Mouse (Mus musculus): ENCODE measurements around the gene Tnfaip8l2. TPM values are rescaled to one million over a fixed set of nuclear protein-coding genes. Genes with fewer than 3 reads are reported as not detected.

Gene Tnfaip8l2
- total RNA-seq (2014; fragmentation: Nextera tagmentation) (30.5 and 40.2 TPM in 2 replicates), total RNA-seq (2017) (21.0 and 24.3 TPM in 2 replicates)

GRCm38 (mm10) chr3:95141952-95142616 is at the start of gene Tnfaip8l2:
Gene Tnfaip8l2 (minus strand): TSS chr3:95142360.
- ATAC-seq (replicated peaks; ENCODE audit: poor library complexity, severe bottlenecking) = peak; percentile 66

- no peak for ATAC-seq (replicated peaks; ENCODE audit: poor library complexity, severe bottlenecking)
Measured at GRCm38 (mm10) chr3:95186888-95187287, 44.7 kb upstream of the Tnfaip8l2 start.

DNA sequence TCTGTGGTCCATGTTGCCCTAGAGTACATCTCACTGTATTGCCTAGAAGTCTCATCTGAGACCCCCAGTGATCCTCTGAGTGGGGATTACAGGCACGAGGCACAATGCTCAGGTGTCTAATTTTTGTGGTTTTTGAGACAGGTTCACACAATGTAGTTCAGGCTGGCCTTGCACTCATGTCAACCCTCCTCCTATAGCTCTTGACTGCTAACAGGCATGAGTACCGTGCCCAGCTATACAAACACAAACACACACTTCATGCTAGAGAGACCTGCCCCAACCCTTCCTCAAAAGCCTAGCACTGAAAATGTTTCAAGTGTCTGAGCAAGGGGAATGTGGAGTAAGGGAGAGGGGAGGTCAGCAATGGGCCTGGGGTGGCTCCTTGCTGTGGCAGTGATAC is 43.9 kb upstream of the Tnfaip8l2 start:
- ATAC-seq (replicated peaks; ENCODE audit: poor library complexity, severe bottlenecking) = no peak

GRCm38 (mm10) chr3:95184796-95185577 is 42.8 kb upstream of the Tnfaip8l2 start:
- no peak for ATAC-seq (replicated peaks; ENCODE audit: poor library complexity, severe bottlenecking)

DNA sequence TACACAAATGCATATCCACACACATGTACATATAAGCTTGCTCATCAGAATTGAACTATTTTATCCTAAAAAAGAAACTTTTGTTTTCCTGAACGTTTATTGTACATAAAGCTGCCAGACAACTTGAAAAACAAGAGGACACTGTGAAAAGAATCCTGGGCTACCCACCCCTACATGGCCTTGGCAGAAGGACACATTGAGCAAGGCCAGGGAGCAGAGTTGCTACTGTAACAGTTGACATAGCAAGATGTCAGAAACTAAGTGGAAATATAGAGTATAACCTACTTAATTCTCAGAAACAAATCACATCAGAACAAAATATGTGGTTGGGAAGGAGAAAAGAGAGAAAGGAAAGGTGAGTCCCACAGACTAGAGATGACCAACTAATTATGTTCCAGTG is 39.7 kb upstream of the Tnfaip8l2 start:
- no peak for ATAC-seq (replicated peaks; ENCODE audit: poor library complexity, severe bottlenecking)

DNA sequence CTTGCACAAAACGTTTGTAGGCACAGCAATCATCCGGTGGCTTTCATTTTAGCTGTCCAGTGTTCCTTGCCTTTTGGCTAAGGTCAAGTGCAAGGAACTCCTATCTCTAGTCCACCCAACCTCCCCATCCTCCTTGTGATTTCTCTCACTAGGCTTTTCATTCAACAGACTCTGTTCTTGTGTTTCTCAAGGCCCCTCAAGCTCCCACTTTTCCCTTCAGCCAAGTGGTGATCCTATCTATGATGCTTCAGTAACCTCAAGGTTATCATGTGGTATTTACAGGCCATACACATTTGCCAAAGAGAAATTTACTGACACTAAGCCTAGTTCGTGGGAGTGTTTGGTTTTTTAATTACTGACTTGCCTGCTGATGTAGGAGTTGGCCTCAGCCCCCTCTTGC is 37.7 kb upstream of the Tnfaip8l2 start:
- no peak for ATAC-seq (replicated peaks; ENCODE audit: poor library complexity, severe bottlenecking)

- no peak for ATAC-seq (replicated peaks; ENCODE audit: poor library complexity, severe bottlenecking)
Measured at GRCm38 (mm10) chr3:95178948-95179347, 36.8 kb upstream of the Tnfaip8l2 start.

DNA sequence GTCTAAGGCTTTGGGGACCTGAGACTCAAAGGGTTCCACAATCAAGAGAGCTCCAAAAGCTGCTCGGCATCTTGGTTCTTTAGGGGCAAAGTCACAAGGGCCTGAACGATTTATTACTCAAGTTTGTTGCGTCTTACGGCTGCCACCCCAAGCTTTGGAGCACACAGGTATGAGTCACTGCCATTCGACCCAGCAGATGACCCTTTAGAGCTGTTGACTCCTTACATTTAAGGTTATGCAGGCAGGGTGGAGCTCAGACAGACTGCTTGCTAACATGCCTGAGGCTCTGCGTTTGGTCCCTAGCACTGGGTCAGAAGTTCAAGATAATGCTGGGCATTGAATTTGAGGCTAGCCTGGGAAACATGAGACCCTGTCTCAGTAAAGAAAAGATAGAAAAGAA is 35.4 kb upstream of the Tnfaip8l2 start:
- ATAC-seq (replicated peaks; ENCODE audit: poor library complexity, severe bottlenecking) = no peak

DNA sequence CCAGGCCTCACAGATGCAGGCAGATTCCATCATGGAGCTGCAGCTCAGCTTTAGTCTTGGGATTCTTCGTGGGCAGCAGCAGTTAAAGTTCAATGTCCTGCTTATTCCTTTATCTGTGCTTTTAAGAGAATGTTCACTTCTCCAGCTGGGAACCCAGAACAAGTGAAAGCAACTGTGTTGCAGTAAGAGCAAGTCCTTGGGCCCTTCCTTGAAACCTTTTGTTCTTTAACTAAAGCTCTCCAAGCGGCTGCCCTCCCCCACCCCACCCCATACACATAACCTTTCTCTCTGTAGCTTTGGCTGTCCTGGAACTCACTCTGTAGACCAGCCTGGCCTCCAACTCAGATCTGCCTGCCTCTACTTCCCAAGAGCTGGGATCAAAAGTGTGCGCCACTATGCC is 34.3 kb upstream of the Tnfaip8l2 start:
- ATAC-seq (replicated peaks; ENCODE audit: poor library complexity, severe bottlenecking) = no peak

GRCm38 (mm10) chr3:95174011-95174592 is 31.9 kb upstream of the Tnfaip8l2 start:
- peak; percentile 79 for ATAC-seq (replicated peaks; ENCODE audit: poor library complexity, severe bottlenecking)

DNA sequence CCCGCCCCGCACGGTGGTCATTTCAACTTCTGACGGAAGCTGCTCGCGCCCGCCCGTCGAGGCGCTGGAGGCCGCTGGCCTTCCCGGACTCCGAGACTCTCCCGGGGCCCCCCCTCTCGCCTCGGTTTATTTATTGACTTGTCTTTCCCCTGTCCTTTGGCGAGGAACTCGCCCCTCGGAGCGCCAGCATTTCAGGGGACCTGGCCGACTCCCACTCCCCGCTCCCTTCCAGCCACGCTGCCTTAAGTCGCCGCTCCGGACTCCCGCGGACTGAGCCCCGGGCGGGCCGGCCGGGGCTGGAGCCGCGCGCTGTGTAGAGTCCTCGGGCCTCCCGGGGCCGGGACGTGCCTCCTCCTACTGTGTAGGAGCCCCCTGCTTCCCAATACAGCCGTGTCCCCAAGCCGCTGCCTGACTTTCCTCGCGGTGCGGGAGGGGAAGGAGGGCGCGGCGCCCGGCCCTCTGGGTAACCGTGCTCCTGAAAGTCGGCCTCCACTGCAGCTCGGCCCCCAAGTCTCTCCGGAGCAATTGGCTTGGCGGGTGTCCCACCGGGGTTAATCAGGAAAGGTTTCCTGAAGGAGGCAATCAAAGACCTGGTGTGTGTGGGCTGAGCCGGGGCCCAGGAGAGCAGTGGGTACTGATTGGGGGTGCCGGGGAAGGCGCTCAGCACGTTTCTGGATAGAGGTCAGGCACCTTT is 31.2 kb upstream of the Tnfaip8l2 start:
- peak; percentile 38 for ATAC-seq (replicated peaks; ENCODE audit: poor library complexity, severe bottlenecking)

DNA sequence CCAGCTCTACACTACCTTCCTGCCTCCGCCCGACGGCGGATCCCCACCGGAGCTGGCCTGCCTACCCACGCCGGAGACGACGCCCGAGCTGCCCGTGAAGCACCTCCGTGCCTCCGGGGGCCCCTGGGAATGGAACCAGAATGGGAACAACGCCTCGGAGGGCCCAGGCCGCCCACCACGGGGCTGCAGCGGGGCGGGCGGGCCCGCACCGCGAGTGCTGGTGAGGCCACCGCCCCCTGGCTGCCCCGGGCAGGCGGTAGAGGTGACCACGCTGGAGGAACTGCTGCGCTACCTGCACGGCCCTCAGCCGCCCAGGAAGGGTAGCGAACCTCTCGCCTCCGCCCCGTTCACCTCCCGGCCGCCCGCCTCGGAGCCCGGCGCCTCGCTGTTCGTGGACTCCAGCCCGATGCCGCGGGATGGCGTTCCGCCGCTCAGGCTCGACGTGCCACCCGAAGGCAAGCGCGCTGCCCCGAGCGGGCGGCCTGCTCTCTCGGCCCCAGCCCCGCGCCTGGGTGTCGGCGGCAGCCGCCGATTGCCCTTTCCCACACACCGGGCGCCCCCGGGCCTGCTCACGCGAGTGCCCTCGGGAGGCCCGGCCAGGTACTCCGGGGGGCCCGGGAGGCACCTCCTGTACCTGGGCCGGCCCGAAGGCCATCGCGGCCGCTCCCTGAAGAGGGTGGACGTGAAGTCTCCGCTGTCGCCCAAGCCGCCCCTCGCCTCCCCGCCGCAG is 30.5 kb upstream of the Tnfaip8l2 start:
- ATAC-seq (replicated peaks; ENCODE audit: poor library complexity, severe bottlenecking) = no peak

DNA sequence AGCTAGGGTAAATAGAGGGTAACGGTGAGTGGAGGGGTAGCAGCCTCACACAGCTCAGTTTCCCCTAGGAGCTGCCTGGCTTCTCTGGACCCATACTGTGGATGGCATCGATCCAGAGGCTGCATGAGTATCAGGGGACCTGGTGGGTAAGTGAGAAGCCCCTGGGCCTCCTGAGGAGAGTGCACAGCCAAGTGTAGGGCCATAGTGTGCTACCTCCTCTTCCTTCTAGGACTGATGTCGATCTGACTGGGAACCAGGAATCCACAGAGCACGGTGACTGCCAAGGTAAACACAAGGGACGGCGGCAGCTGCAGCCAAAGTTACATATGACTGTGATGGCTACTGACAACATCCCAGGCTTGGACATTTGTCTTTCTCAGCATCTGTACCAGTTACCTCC is 28.9 kb upstream of the Tnfaip8l2 start:
- no peak for ATAC-seq (replicated peaks; ENCODE audit: poor library complexity, severe bottlenecking)

GRCm38 (mm10) chr3:95169996-95170395 is 27.8 kb upstream of the Tnfaip8l2 start:
- ATAC-seq (replicated peaks; ENCODE audit: poor library complexity, severe bottlenecking) = no peak

DNA sequence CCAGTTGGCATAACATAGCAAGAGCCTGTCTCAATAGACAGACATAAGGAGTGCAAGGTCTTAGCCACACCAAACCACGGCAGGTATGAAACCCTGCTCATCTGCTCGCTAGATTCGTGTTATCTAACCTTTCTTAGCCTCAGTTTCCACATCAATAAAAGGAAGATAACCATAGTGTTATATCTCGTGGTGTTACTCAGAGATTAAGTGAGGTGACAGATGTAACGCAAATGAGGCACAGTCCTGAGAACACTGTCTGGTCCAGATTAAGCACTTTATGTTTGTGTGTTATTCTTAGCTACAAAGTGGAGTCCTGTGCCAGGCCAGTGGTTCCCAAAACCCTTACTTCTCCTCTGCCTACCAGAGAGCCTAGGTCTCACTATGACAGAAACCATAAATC is 22.7 kb upstream of the Tnfaip8l2 start:
- ATAC-seq (replicated peaks; ENCODE audit: poor library complexity, severe bottlenecking) = no peak

GRCm38 (mm10) chr3:95164256-95164550 is 22.0 kb upstream of the Tnfaip8l2 start:
- no peak for ATAC-seq (replicated peaks; ENCODE audit: poor library complexity, severe bottlenecking)

- ATAC-seq (replicated peaks; ENCODE audit: poor library complexity, severe bottlenecking) = no peak
Measured at GRCm38 (mm10) chr3:95163419-95164255, 21.5 kb upstream of the Tnfaip8l2 start.

- no peak for ATAC-seq (replicated peaks; ENCODE audit: poor library complexity, severe bottlenecking)
Measured at GRCm38 (mm10) chr3:95162345-95162628, 20.1 kb upstream of the Tnfaip8l2 start.

DNA sequence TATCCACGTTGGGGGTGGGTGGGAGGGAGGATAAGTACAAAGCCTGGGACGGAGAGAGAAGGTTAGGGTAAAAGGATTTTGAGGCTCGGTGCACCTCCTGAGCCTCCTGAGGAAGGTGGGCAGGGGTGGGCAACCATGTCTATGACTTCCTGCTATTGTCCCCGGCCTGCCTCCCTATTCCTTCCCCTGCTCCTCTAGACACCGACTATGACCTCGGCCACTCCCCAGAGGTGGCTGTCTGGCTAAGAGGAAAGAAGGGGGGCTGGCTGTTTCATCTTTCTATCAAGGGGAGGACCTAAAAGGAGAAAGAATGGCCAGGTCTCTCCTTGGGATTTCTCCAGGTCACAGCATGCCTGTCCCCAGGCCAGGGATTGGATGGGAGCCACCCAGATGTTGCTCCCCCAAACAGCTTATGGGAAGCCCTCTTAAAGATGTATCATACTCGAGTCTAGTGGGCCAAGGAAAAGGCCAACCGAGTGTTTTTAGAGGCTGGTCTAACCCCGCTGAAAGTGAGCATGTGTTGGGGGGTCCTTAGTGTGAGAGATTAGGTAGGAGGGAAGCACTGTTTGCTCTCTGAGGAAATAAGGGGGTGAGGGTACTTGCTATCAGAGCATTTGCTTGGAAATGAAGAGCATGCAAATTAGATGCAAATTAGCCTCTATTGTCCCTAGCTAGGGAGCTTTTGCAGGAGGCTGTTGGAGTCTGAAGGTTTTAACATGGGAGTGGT is 19.6 kb upstream of the Tnfaip8l2 start:
- ATAC-seq (replicated peaks; ENCODE audit: poor library complexity, severe bottlenecking) = no peak
